Mouse (Mus musculus) gastrocnemius, postnatal 36 days (tissue): ENCODE measurements around the gene Zmiz2. TPM values are rescaled to one million over a fixed set of nuclear protein-coding genes. Genes with fewer than 3 reads are reported as not detected.
A peak's percentile ranks its signal among the peaks of the same experiment; 100 is the strongest.
"Not testable (repeated sequence)": the region's sequence is repeated elsewhere in the genome, so short reads cannot be mapped to it uniquely, and the experiment has no call there.

ENCODE experiments used
- DNase-seq, 2 experiments: peaks; one replicate each; pipeline ENCODE4 v3.0.0; 2022
- intact Hi-C: fragments of 180-260 bp; cut with DNase I; formaldehyde crosslinking; loops from one replicate; pipeline ENCODE4 v1.15.1; 2025
- microRNA-seq, 2 experiments: library from miRNA; unstranded; fragments of <30 nt; microRNA quantifications; one replicate each; pipeline ENCODE4 v1.2.0; 2021
- total RNA-seq, 2 experiments: library from RNA; stranded (reverse); gene quantifications; 2 replicates each; pipeline ENCODE4 v1.2.3; 2021

Zmiz2 gene
- total RNA-seq, 2 experiments from 2014 or later, result 41.1 to 53.3 TPM

GRCm38 (mm10) chr11:6417490-6417889 lies 28.6 kb downstream of the Zmiz2 start:
- intact Hi-C loops, result no loop called here
- DNase-seq, result no peak

GRCm38 (mm10) chr11:6418751-6419150 lies 29.9 kb downstream of the Zmiz2 start:
- intact Hi-C loops, result no loop called here
- no peak for DNase-seq

- DNase-seq, intact Hi-C loops: not testable (repeated sequence)
These were observed 30.3 kb downstream of the Zmiz2 start for GRCm38 (mm10) chr11:6419156-6419555.

- no peak for DNase-seq
- intact Hi-C loops, result no loop called here
These were observed 31.4 kb downstream of the Zmiz2 start for GRCm38 (mm10) chr11:6420283-6420703.

GRCm38 (mm10) chr11:6420722-6421350 lies 32.0 kb downstream of the Zmiz2 start:
- DNase-seq, result no peak
- intact Hi-C loops, result no loop called here

GRCm38 (mm10) chr11:6430186-6430585 lies 41.3 kb downstream of the Zmiz2 start:
- intact Hi-C loops, result no loop called here
- DNase-seq, result no peak

- intact Hi-C loops, result no loop called here
- DNase-seq, result peak in 1 of 2 experiments; percentile 17
These were observed 47.6 kb downstream of the Zmiz2 start for GRCm38 (mm10) chr11:6436442-6436841.

GRCm38 (mm10) chr11:6437667-6438066 lies 48.8 kb downstream of the Zmiz2 start:
- DNase-seq, result no peak
- intact Hi-C loops, result no loop called here

- intact Hi-C loops, result no loop called here
- DNase-seq, result no peak
These were observed 51.3 kb downstream of the Zmiz2 start for GRCm38 (mm10) chr11:6440171-6440570.

- no peak for DNase-seq
- intact Hi-C loops, result no loop called here
These were observed 53.7 kb downstream of the Zmiz2 start for GRCm38 (mm10) chr11:6442566-6442965.

- DNase-seq, result no peak
- intact Hi-C loops, result no loop called here
These were observed 54.2 kb downstream of the Zmiz2 start for GRCm38 (mm10) chr11:6443102-6443501.

GRCm38 (mm10) chr11:6443727-6444076 lies 54.8 kb downstream of the Zmiz2 start:
- intact Hi-C loops, result no loop called here
- DNase-seq, result no peak

- DNase-seq, result peak; percentile 99
- intact Hi-C loops, result no loop called here
These were observed 55.4 kb downstream of the Zmiz2 start, which contains the start of gene H2afv for GRCm38 (mm10) chr11:6444077-6444853. H2afv (minus strand) TSS chr11:6444443.

- DNase-seq, result no peak
- intact Hi-C loops, result no loop called here
These were observed 56.6 kb downstream of the Zmiz2 start for GRCm38 (mm10) chr11:6445441-6445840.

GRCm38 (mm10) chr11:6445951-6446350 lies 57.1 kb downstream of the Zmiz2 start:
- intact Hi-C loops, result no loop called here
- DNase-seq, result no peak

GRCm38 (mm10) chr11:6447493-6447892 lies 58.6 kb downstream of the Zmiz2 start:
- intact Hi-C loops, result no loop called here
- DNase-seq, result no peak

- DNase-seq, intact Hi-C loops: not testable (repeated sequence)
These were observed 59.3 kb downstream of the Zmiz2 start for GRCm38 (mm10) chr11:6448155-6448554.

Small RNA genes within 50 kb of the gene (microRNA-seq; reads per million reads assigned to microRNA genes)
- 0 reads per million in 2 experiments for gene Mir7651

Other genes starting within 250 kb of the Zmiz2 start
- under 1 TPM; 0.15 to 0.20 TPM for gene A730071L15Rik, start 189.0 kb upstream of the Zmiz2 start, total RNA-seq
- 10 to 100 TPM; 58.5 to 62.8 TPM for gene Nudcd3, start 188.7 kb upstream of the Zmiz2 start, total RNA-seq
- gene Npc1l1, start 158.9 kb upstream of the Zmiz2 start, total RNA-seq, result under 1 TPM; 0.08 to 0.20 TPM
- gene Ddx56, start 121.3 kb upstream of the Zmiz2 start, total RNA-seq, result 10 to 100 TPM; 22.0 to 30.1 TPM
- 10 to 100 TPM; 51.6 to 60.8 TPM for gene Tmed4, start 114.2 kb upstream of the Zmiz2 start, total RNA-seq
- 100 to 1,000 TPM; 628 to 695 TPM for gene Ogdh, start 97.4 kb upstream of the Zmiz2 start, total RNA-seq
- gene Ppia, start 26.4 kb downstream of the Zmiz2 start, total RNA-seq, result 100 to 1,000 TPM; 206 to 211 TPM
- gene H2afv, start 55.4 kb downstream of the Zmiz2 start, total RNA-seq, result 10 to 100 TPM; 36.4 to 49.2 TPM
- gene Purb, start 86.8 kb downstream of the Zmiz2 start, total RNA-seq, result 10 to 100 TPM; 19.7 to 20.7 TPM
- 1 to 10 TPM; 1.3 to 1.7 TPM for gene Myo1g, start 131.9 kb downstream of the Zmiz2 start, total RNA-seq
- gene Ccm2, start 157.8 kb downstream of the Zmiz2 start, total RNA-seq, result 10 to 100 TPM; 24.4 to 26.6 TPM
- under 1 TPM; 0.20 to 0.42 TPM for gene Nacad, start 217.0 kb downstream of the Zmiz2 start, total RNA-seq
- 10 to 100 TPM; 66.8 to 71.7 TPM for gene Tbrg4, start 237.0 kb downstream of the Zmiz2 start, total RNA-seq
- not detected for gene Wap, start 249.6 kb downstream of the Zmiz2 start, total RNA-seq